Mouse (Mus musculus): ENCODE measurements around the gene Fancd2.

Gene Fancd2

GRCm38 (mm10) chr6:113522310-113522709 is 9.2 kb upstream of the Fancd2 start:
- DNase-seq (ENCODE audit: low spot score in 2 of 2): no peak

DNA sequence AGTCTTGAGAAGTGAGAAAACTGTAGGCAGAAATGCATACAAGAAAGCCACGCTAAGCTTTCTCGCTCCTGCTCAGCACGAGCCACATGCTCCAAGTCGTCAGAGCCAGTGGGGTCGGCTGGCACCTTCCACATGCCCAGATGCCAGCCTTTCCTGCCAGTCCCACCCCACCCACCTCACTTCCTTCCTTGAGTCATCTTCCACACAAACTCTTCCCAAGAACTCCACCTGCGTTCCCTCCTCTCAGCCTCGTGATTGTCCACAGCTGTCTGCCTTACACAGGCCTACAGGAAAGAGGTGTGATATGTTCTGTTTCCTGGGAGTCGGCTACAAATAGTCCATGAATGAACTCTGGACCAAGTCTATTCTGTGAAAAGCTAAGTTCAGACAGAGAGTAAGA is 8.1 kb upstream of the Fancd2 start:
- no peak for DNase-seq (ENCODE audit: low spot score in 2 of 2)

- no peak for DNase-seq (ENCODE audit: low spot score in 2 of 2)
These were observed 440 bp downstream of the Fancd2 start for GRCm38 (mm10) chr6:113531840-113532404.

DNA sequence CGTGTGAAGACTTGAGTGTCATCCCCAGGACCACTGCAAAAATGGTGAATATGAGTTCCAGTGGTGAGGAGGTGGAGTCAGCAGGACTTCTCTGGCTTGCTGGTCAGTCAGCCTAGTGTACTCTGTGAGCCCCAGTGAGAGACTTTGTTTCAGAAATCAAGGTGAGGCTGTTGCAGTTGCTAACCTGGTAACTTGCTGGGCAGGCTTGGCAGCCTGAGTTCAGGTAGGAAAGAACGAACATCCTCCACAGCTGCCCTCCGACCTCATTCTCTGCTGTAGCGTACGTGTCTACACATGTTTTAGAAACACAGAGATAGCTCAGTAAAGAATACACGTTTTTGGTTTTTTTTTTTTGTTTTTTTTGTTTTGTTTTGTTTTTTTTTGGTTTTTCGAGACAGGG is 3.4 kb downstream of the Fancd2 start:
- DNase-seq (ENCODE audit: low spot score in 2 of 2): no peak

- DNase-seq (ENCODE audit: low spot score in 2 of 2): no peak
These were observed 10.1 kb downstream of the Fancd2 start for GRCm38 (mm10) chr6:113541610-113542009.

DNA sequence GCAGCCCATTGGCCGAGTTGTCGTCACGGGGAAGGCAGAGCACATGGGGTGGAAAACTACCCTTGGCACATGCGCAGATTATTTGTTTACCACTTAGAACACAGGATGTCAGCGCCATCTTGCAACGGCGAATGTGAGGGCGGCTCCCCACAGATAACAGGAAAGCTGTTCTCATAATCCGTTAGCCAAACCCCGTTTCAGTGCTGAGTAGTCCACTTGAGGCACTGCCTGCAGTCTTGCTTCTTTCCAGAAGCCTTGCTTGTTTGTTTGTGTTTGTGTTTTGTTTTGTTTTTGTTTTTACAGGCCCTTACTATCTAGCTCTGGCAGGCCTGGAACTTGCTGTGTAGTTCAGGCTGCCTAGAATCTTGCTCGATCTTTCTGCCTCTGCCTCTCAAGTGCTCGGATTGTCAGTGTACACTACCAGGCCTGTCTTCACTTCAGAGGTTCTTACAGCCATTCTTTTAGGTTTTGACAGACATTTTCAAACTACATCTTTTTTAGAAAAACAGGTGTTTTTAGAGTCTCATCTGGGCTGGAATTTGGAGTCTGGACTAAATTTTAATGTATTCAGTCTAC is 12.5 kb downstream of the Fancd2 start:
- no peak for DNase-seq (ENCODE audit: low spot score in 2 of 2)

GRCm38 (mm10) chr6:113559736-113560135 is 28.3 kb downstream of the Fancd2 start:
- DNase-seq (ENCODE audit: low spot score in 2 of 2): no peak

GRCm38 (mm10) chr6:113564557-113564956 is 33.1 kb downstream of the Fancd2 start:
- no peak for DNase-seq (ENCODE audit: low spot score in 2 of 2)

GRCm38 (mm10) chr6:113576044-113576443 is 44.6 kb downstream of the Fancd2 start:
- DNase-seq (ENCODE audit: low spot score in 2 of 2): no peak

DNA sequence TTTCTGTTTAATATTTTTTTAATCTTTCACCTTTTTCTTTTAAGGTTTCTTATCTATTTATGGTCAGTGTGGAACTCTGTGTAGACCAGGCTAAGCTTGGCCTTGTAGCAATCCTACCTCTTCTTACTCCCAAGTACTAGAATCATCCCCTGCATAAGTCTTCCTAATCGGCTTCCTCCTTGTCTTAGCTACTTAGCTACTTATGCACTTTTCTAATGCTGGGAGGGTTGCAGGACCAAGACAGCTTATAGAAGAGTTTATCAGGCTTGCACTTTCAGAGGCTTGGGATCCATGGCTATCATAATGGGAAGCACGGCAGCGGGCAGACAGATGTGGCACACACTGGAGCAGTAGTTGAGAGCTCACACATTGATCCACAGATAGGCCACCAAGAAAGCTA is 47.8 kb downstream of the Fancd2 start:
- no peak for DNase-seq (ENCODE audit: low spot score in 2 of 2)

- no peak for DNase-seq (ENCODE audit: low spot score in 2 of 2)
These were observed 51.5 kb downstream of the Fancd2 start for GRCm38 (mm10) chr6:113583023-113583422.

DNA sequence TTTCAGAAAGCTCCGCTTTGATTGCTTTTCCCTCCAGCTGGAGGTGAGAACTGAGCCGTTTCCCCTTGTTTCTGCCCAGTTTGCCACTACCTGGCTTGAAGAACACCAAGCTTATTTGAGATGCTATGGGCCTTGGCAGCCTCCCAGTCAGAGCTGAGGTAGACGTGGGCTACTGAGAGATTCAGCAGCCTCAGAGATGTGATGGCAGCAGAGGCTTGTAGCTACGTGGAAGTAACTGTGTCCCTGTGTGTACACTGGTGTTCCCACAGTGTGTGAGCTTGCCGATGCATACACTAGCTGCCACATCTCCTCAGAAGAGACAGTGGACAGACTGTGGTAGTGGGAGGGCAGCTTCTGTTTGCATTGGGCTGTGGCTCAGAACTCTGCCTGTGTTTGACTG is 53.6 kb downstream of the Fancd2 start:
- no peak for DNase-seq (ENCODE audit: low spot score in 2 of 2)

GRCm38 (mm10) chr6:113586466-113587183 is 55.1 kb downstream of the Fancd2 start:
- DNase-seq (ENCODE audit: low spot score in 2 of 2): peak in 1 of 2 experiments; percentile 7

- no peak for DNase-seq (ENCODE audit: low spot score in 2 of 2)
These were observed 61.2 kb downstream of the Fancd2 start for GRCm38 (mm10) chr6:113592637-113593036.

DNA sequence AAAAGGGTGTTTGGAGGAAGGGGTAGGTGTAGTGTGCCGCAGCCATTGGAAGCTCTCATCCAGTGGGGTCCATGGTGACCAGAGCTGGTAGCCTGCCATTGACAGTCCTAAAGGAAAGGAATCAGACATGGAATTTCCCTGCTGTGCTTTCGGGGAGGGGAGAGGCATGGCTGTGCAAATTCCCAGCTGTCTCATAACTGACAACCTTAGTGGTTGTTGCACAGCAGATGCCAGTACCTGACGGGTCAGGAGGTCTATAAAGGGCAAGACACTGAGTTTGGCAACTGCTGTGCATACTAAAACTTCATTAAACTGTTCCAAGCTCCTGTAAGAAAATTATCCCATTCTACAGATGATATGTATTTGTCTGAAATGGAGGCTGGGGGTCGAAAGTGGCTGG is 66.5 kb downstream of the Fancd2 start:
- no peak for DNase-seq (ENCODE audit: low spot score in 2 of 2)

GRCm38 (mm10) chr6:113599833-113600232 is 68.4 kb downstream of the Fancd2 start:
- no peak for DNase-seq (ENCODE audit: low spot score in 2 of 2)

DNA sequence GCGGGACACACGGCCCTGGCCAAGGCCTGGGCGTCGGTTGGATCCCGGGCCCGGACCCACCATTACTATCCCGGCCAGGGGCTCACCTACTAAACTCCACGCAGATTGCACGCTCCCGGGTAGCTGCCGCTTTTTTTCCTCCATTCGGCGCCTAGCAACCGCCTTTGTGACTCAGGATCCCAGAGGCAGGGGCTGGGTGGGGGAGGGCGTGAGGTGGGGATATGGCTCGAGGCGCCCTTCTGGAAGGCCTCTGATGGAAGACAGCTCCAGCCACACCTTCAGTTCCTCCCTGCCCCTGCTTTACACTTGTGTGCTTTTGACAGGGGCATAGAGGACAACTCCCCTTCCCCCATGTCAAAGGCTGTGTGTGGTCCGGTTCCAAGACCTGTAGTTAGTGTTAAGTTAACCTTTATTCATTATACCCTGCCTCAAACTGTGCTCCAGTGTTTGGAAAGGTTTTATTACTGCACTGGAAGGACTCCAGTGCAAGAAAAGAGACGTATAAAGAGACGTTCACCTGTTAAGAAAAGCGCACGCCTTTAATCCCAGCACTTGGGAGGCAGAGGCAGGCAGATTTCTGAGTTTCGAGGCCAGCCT is 69.2 kb downstream of the Fancd2 start, which contains the start of gene Fancd2os:
Gene Fancd2os, minus strand, starts transcription at position 173 of the 597 bp plus-strand sequence.
- DNase-seq (ENCODE audit: low spot score in 2 of 2): no peak

DNA sequence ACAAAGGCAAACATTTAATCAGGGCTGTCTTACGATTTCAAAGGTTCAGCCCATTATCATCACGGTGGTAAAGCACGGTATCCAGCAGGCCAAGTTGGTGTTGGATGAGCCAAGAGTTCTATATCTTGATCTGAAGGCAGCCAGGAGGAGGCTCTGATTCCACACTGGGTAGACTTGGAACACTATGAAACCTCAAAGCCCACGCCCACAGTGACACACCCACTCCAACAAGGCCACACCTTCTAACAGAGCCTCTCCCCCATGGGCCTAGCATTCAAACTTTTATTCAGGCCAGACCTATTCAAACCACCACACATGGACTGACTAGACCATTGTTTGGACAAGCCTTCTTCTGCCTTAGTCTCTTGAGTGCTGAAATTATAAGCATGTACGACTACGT is 71.3 kb downstream of the Fancd2 start:
- no peak for DNase-seq (ENCODE audit: low spot score in 2 of 2)

DNA sequence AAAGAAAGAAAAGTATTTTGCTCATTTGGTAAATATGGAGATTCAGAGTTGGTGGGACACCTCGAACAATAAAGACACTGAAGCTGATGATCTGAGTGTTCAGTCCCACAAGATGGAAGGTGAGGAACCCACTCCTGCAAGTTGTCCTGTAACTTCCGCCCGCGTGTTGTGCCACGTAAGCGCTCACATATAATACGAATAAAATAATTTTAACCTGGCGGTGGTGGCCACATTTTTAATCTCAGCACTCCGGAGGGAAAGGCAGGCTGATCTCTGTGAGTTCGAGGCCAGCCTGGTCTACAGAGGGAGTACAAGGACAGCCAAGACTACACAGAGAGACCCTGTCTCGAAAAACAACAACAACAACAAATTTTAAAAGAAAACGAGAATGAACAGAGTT is 72.5 kb downstream of the Fancd2 start:
- no peak for DNase-seq (ENCODE audit: low spot score in 2 of 2)

- peak; percentile 65 to 87 for DNase-seq (ENCODE audit: low spot score in 2 of 2)
These were observed 73.1 kb downstream of the Fancd2 start, which contains the start of gene Brk1 for GRCm38 (mm10) chr6:113604432-113605223. TSS of gene Brk1 (plus strand) at chr6:113604772.

GRCm38 (mm10) chr6:113605224-113605545 is 73.7 kb downstream of the Fancd2 start:
- no peak for DNase-seq (ENCODE audit: low spot score in 2 of 2)

GRCm38 (mm10) chr6:113608871-113609270 is 77.4 kb downstream of the Fancd2 start:
- DNase-seq (ENCODE audit: low spot score in 2 of 2): no peak
